Mouse (Mus musculus) ES-Bruce4 (cell line): Measurements from ENCODE around the gene Cadm3.

Experiments
- CTCF ChIP-seq: IDR thresholded peaks from one replicate; pipeline ENCODE4 v1.8.1; 2011; ENCODE audit warnings: low read depth, low read length
- EP300 ChIP-seq: IDR thresholded peaks from 2 replicates; pipeline ENCODE4 v1.6.1; 2011; ENCODE audit warnings: low read depth, low read length; ENCODE audit not compliant: insufficient read depth
- POLR2A ChIP-seq: IDR thresholded peaks from one replicate; pipeline ENCODE4 v1.8.1; 2011; ENCODE audit warnings: low read length; ENCODE audit not compliant: insufficient read depth

GRCm38 (mm10) chr1:173329743-173330142 is 37.8 kb downstream of the Cadm3 start:
- no peak for TF ChIP-seq POLR2A
- no peak for TF ChIP-seq CTCF
- TF ChIP-seq EP300 = no peak
